Mouse (Mus musculus): ENCODE data around the gene Rgs6.

DNA sequence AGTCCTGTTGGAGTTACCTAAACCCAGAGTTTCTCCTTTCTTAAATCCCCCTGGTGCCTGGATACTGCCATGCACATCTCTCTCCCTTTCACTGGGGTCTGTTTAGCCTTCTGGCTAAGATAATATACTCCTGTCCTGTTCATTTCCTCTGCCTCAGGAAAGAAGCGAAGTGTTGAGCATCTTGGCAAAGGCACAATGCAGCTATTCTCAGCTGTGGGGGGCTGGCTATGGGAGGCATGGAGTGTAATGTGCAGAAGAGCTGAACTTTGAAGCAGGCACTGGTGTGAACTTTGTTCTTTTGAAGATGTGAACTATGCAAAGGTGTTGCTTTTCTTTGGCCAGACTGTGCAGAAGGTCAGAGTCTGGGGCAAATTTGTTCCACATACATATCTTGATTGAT, 169.3 kb downstream of the Rgs6 start:
- no peak for TF ChIP-seq POLR2A (IDR thresholded peaks at IDR 0.05; ENCODE audit: low read depth, low read length)
- TF ChIP-seq CTCF (IDR thresholded peaks at IDR 0.05; ENCODE audit: extremely low read depth, insufficient read length, insufficient replicate concordance, low read depth, low read length): no peak

Data from small intestine, adult 2 months (tissue).